Mouse (Mus musculus): ENCODE data around the gene Hdc.

DNA sequence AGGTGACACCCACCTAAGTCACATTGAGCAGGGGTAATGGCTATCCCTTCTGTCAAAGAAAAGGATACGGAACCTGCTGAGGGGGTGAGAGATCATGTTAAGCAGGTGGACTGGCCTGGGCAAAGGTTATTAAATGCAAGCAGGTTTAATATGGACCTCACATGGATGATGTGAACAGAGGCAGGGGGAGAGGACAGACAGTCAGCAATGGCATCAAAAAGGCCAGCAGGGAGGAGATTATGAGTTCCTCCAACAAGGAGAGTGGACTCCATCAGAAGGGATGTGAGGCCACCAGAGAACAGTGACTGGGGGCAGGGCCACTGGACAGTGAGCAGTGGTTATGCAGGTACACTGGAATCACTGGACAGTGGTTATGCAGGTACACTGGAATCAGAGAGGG lies 59.0 kb downstream of the Hdc start:
- no peak for TF ChIP-seq CTCF (IDR thresholded peaks at IDR 0.05)
- no peak for TF ChIP-seq POLR2A (IDR thresholded peaks at IDR 0.05; ENCODE audit: insufficient read depth, low read depth, low read length)
- no peak for TF ChIP-seq EP300 (IDR thresholded peaks at IDR 0.05; ENCODE audit: insufficient read depth, low read depth, low read length)

Measured in heart, adult 2 months (tissue).